Mouse (Mus musculus) testis, adult 2 months (tissue): ENCODE measurements at regions not wholly inside any gene's neighbourhood (a gene's known extent, or its start where the extent isn't known, plus 50 kb on each side); places are given as distances from the start of the nearest gene placed in this dataset.

Source experiments
- H3K27ac ChIP-seq: fragments of 200-500 bp; 2 replicates; pipeline ENCODE4 v1.5.1; 2012; ENCODE audit warnings: low read depth, low read length; ENCODE audit not compliant: control insufficient read depth, insufficient read depth
- H3K27me3 ChIP-seq: fragments of 200-500 bp; 2 replicates; pipeline ENCODE4 v1.6.1; 2012; ENCODE audit warnings: mild to moderate bottlenecking, low read length, moderate library complexity; ENCODE audit not compliant: control insufficient read depth, insufficient read depth
- H3K36me3 ChIP-seq: fragments of 200-500 bp; 2 replicates; pipeline ENCODE4 v1.6.1; 2012; ENCODE audit warnings: mild to moderate bottlenecking, low read length; ENCODE audit not compliant: control insufficient read depth, insufficient read depth
- H3K4me1 ChIP-seq: fragments of 200-500 bp; 2 replicates; pipeline ENCODE4 v1.6.1; 2012; ENCODE audit warnings: low read length; ENCODE audit not compliant: control insufficient read depth, insufficient read depth
- H3K4me3 ChIP-seq: fragments of 200-500 bp; 2 replicates; pipeline ENCODE4 v1.5.1; 2012; ENCODE audit warnings: low read depth, mild to moderate bottlenecking, low read length, moderate library complexity, mixed read lengths; ENCODE audit not compliant: control insufficient read depth
- CTCF ChIP-seq: fragments of 200-500 bp; IDR thresholded peaks from 2 replicates; pipeline ENCODE4 v1.5.1; 2012; ENCODE audit warnings: low read depth, mild to moderate bottlenecking, inconsistent platforms, low read length, moderate library complexity; ENCODE audit not compliant: control insufficient read depth, insufficient read depth, insufficient replicate concordance
- POLR2A ChIP-seq: fragments of 200-500 bp; IDR thresholded peaks from 2 replicates; pipeline ENCODE4 v1.6.1; 2012; ENCODE audit warnings: low read depth, mild to moderate bottlenecking, inconsistent platforms, low read length, moderate library complexity; ENCODE audit not compliant: control insufficient read depth

GRCm38 (mm10) chr17:83907538-83907937, 59.8 kb upstream of the Haao start:
- Histone ChIP-seq H3K4me1 (no peaks in the 10 kb centered on the region), H3K4me3 (no peak overlapping the region), H3K27ac (no peak overlapping the region), H3K36me3 (no peaks in the 10 kb centered on the region), H3K27me3 (no peaks in the 10 kb centered on the region)
- TF ChIP-seq POLR2A: no peak
- no peak for TF ChIP-seq CTCF

DNA sequence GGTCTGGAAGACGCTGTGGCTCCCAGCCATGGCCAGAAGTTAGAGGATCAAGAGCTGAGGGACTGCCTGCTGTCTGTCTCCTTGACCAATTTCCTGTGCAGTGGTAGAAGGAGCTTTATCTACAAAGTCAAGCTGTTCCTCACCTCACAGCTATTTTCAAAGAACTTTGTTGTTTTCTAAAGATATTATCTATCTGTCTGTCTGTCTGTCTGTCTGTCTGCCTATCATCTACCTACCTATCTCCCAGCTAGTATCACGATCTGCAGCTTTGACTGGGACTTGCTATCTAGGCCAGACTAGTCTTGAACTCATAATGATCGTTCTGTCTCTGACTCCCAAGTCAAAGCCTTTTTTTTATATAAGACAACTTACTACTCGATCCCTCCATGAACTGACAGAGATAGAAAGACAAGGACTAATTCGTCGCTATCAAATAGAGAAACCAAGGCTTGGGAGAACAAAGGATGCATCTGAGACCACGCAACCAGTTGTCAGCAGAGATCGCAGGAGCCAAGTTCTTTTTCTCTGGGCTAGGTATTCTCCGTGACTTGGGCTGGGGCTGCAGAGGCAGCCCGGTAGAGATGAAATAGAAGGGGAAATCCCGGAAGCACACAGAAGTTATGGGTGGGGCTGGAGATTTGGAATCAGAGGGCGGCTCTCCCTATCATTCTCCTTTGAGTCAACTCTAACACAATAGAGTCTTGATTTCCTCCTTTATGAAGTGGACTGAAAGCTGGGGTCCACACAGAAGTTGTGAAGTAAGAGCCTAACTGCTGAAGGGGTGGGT, 59.2 kb upstream of the Haao start:
- Histone ChIP-seq H3K27me3 (no peaks in the 10 kb centered on the region), H3K4me3 (no peak overlapping the region), H3K36me3 (no peaks in the 10 kb centered on the region), H3K4me1 (no peaks in the 10 kb centered on the region), H3K27ac (no peak overlapping the region)
- TF ChIP-seq CTCF (no peak), POLR2A (no peak)

GRCm38 (mm10) chr17:83903467-83903866, 55.7 kb upstream of the Haao start:
- Histone ChIP-seq H3K4me1 (no peaks in the 10 kb centered on the region), H3K27ac (no peak overlapping the region), H3K36me3 (no peaks in the 10 kb centered on the region), H3K27me3 (no peaks in the 10 kb centered on the region), H3K4me3 (no peak overlapping the region)
- TF ChIP-seq CTCF (peak; percentile 56; the same call in 1 of the 2 replicates), POLR2A (no peak)

GRCm38 (mm10) chr17:83902523-83902922, 54.8 kb upstream of the Haao start:
- Histone ChIP-seq H3K27me3 (no peaks in the 10 kb centered on the region), H3K27ac (no peak overlapping the region), H3K36me3 (no peaks in the 10 kb centered on the region), H3K4me3 (no peak overlapping the region), H3K4me1 (no peaks in the 10 kb centered on the region)
- no peak for TF ChIP-seq CTCF
- TF ChIP-seq POLR2A: no peak

GRCm38 (mm10) chr17:83902091-83902490, 54.3 kb upstream of the Haao start:
- H3K27ac ChIP-seq: no peak overlapping the region
- H3K27me3 ChIP-seq: no peaks in the 10 kb centered on the region
- no peaks in the 10 kb centered on the region for H3K4me1 ChIP-seq
- H3K4me3 ChIP-seq: no peak overlapping the region
- H3K36me3 ChIP-seq: no peaks in the 10 kb centered on the region
- TF ChIP-seq CTCF (no peak), POLR2A (no peak)

DNA sequence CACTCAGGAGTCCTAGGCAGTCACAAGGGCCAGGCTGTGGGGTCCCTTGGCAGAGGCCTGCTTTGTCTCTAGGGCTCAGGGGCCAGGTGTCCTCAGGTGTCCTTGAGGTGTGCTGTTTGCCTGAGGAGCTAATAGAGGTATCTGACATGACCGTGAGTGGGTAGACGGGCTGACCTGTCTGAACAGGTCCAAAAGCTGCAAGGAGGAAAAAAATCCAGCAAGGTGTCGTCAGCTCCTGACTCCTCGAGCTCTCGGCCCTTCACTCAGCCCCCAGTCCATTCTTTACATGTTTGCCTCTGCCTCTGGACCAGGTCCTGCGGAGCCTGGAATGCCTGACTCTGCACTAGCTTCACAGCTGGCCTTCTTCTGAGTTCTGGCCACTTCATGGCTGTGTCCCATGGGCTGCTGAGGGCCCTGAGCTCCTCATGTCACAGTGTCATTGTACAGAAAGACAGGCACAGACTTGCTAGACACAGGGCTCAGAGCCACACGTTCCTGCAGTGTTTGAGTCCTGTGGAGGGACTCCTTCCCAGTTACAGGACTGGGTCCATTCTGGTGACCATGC, 51.9 kb upstream of the Haao start:
- TF ChIP-seq POLR2A: no peak
- TF ChIP-seq CTCF: no peak
- Histone ChIP-seq H3K4me1 (no peaks in the 10 kb centered on the region), H3K4me3 (no peak overlapping the region), H3K27me3 (no peaks in the 10 kb centered on the region), H3K27ac (no peak overlapping the region), H3K36me3 (no peaks in the 10 kb centered on the region)

DNA sequence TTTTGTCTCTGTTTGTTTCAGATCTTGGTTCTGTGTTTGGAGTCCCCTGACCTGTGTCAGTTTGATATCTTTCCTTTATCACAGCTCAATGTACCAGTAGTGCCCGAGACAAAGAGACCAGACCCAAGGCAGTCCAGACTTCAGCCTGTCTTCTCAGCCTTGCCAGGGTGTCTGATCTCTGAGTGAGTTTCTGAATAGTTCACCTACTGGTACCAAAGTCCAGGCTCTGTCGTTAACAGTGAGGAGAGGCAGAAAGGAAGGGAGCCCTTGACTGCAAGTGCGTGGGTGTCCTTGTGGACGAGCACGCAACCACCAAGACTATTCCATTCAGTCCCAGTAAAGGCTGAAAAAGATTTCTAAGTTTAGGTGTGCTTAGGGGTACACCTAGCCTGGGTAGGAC, 50.8 kb upstream of the Haao start:
- no peaks in the 10 kb centered on the region for H3K36me3 ChIP-seq
- no peak overlapping the region for H3K27ac ChIP-seq
- H3K27me3 ChIP-seq: no peaks in the 10 kb centered on the region
- H3K4me1 ChIP-seq: no peaks in the 10 kb centered on the region
- TF ChIP-seq POLR2A: no peak
- no peak for TF ChIP-seq CTCF
- H3K4me3 ChIP-seq: no peak overlapping the region
